Mouse (Mus musculus): ENCODE data around the gene Cish. TPM values are rescaled to one million over a fixed set of nuclear protein-coding genes. Genes with fewer than 3 reads are reported as not detected.
A peak's percentile ranks its signal among the peaks of the same experiment; 100 is the strongest.

Cish gene
- polyA plus RNA-seq (2012; ENCODE audit: insufficient read depth, insufficient read length, low replicate concordance, missing spikeins) = not detected in 2 replicates

- H3K27ac ChIP-seq (ENCODE audit: insufficient read depth, low read depth, low read length) = no peak within 1 kb of the TSS
- no peak for TF ChIP-seq POLR2A (IDR thresholded peaks at IDR 0.05; ENCODE audit: insufficient read depth, low read depth, low read length)
- no peak for TF ChIP-seq CTCF (IDR thresholded peaks at IDR 0.05; ENCODE audit: insufficient read depth, low read depth, low read length)
- peak within 1 kb of the TSS; percentile 72 for H3K4me3 ChIP-seq (ENCODE audit: insufficient read depth, low read depth, low read length)
- H3K4me1 ChIP-seq (ENCODE audit: control insufficient read depth, insufficient read depth, low read length) = peaks cover 18% of the 10 kb centered on the region
Observed at GRCm38 (mm10) chr9:107296016-107296040, at the start of gene Cish. TSS of gene Cish (plus strand) at chr9:107296026.

- Histone ChIP-seq H3K27ac (ENCODE audit: insufficient read depth, low read depth, low read length) (0 out of 2 replicates have a peak overlapping the region, but pooled peaks have one; percentile 64), H3K4me1 (ENCODE audit: control insufficient read depth, insufficient read depth, low read length) (peaks cover 17% of the 10 kb centered on the region), H3K4me3 (ENCODE audit: insufficient read depth, low read depth, low read length) (no peak overlapping the region)
- TF ChIP-seq POLR2A (IDR thresholded peaks at IDR 0.05; ENCODE audit: insufficient read depth, low read depth, low read length) (no peak), CTCF (IDR thresholded peaks at IDR 0.05; ENCODE audit: insufficient read depth, low read depth, low read length) (no peak)
- 73% methylated on average over 4 of the region's 4 CpGs for WGBS
Observed at GRCm38 (mm10) chr9:107246170-107246569, 49.7 kb upstream of the Cish start.

GRCm38 (mm10) chr9:107249154-107249553 is 46.7 kb upstream of the Cish start:
- WGBS = 34% methylated on average over 6 of the region's 6 CpGs
- no peak overlapping the region for H3K4me3 ChIP-seq (ENCODE audit: insufficient read depth, low read depth, low read length)
- TF ChIP-seq POLR2A (IDR thresholded peaks at IDR 0.05; ENCODE audit: insufficient read depth, low read depth, low read length) (no peak), CTCF (IDR thresholded peaks at IDR 0.05; ENCODE audit: insufficient read depth, low read depth, low read length) (no peak)
- H3K4me1 ChIP-seq (ENCODE audit: control insufficient read depth, insufficient read depth, low read length) = peaks cover 30% of the 10 kb centered on the region
- H3K27ac ChIP-seq (ENCODE audit: insufficient read depth, low read depth, low read length) = peak overlapping the region; percentile 96

- no peak for TF ChIP-seq POLR2A (IDR thresholded peaks at IDR 0.05; ENCODE audit: insufficient read depth, low read depth, low read length)
- no peak for TF ChIP-seq CTCF (IDR thresholded peaks at IDR 0.05; ENCODE audit: insufficient read depth, low read depth, low read length)
- peaks cover 40% of the 10 kb centered on the region for H3K4me1 ChIP-seq (ENCODE audit: control insufficient read depth, insufficient read depth, low read length)
- WGBS = 46% methylated on average over 14 of the region's 14 CpGs
- no peak overlapping the region for H3K4me3 ChIP-seq (ENCODE audit: insufficient read depth, low read depth, low read length)
- H3K27ac ChIP-seq (ENCODE audit: insufficient read depth, low read depth, low read length) = peak overlapping the region; percentile 96
Observed at GRCm38 (mm10) chr9:107250416-107251337, 45.1 kb upstream of the Cish start.

GRCm38 (mm10) chr9:107252164-107252563 is 43.7 kb upstream of the Cish start:
- H3K4me1 ChIP-seq (ENCODE audit: control insufficient read depth, insufficient read depth, low read length) = peaks cover 45% of the 10 kb centered on the region
- H3K4me3 ChIP-seq (ENCODE audit: insufficient read depth, low read depth, low read length) = no peak overlapping the region
- WGBS = 6% methylated on average over 5 of the region's 5 CpGs
- no peak for TF ChIP-seq CTCF (IDR thresholded peaks at IDR 0.05; ENCODE audit: insufficient read depth, low read depth, low read length)
- no peak for TF ChIP-seq POLR2A (IDR thresholded peaks at IDR 0.05; ENCODE audit: insufficient read depth, low read depth, low read length)
- H3K27ac ChIP-seq (ENCODE audit: insufficient read depth, low read depth, low read length) = peak overlapping the region; percentile 96

GRCm38 (mm10) chr9:107254476-107254875 is 41.4 kb upstream of the Cish start:
- 7% methylated on average over 12 of the region's 12 CpGs for WGBS
- peaks cover 53% of the 10 kb centered on the region for H3K4me1 ChIP-seq (ENCODE audit: control insufficient read depth, insufficient read depth, low read length)
- no peak for TF ChIP-seq CTCF (IDR thresholded peaks at IDR 0.05; ENCODE audit: insufficient read depth, low read depth, low read length)
- TF ChIP-seq POLR2A (IDR thresholded peaks at IDR 0.05; ENCODE audit: insufficient read depth, low read depth, low read length) = 0 out of 2 replicates have a peak, but pooled peaks have one; percentile 21
- H3K27ac ChIP-seq (ENCODE audit: insufficient read depth, low read depth, low read length) = peak overlapping the region; percentile 99
- H3K4me3 ChIP-seq (ENCODE audit: insufficient read depth, low read depth, low read length) = no peak overlapping the region

- Histone ChIP-seq H3K4me3 (ENCODE audit: insufficient read depth, low read depth, low read length) (no peak overlapping the region), H3K27ac (ENCODE audit: insufficient read depth, low read depth, low read length) (peak overlapping the region; percentile 99), H3K4me1 (ENCODE audit: control insufficient read depth, insufficient read depth, low read length) (peaks cover 57% of the 10 kb centered on the region)
- WGBS = 65% methylated on average over 3 of the region's 3 CpGs
- TF ChIP-seq POLR2A (IDR thresholded peaks at IDR 0.05; ENCODE audit: insufficient read depth, low read depth, low read length) = no peak
- no peak for TF ChIP-seq CTCF (IDR thresholded peaks at IDR 0.05; ENCODE audit: insufficient read depth, low read depth, low read length)
Observed at GRCm38 (mm10) chr9:107254925-107255324, 40.9 kb upstream of the Cish start.

GRCm38 (mm10) chr9:107255596-107255995 is 40.2 kb upstream of the Cish start:
- TF ChIP-seq POLR2A (IDR thresholded peaks at IDR 0.05; ENCODE audit: insufficient read depth, low read depth, low read length) (no peak), CTCF (IDR thresholded peaks at IDR 0.05; ENCODE audit: insufficient read depth, low read depth, low read length) (no peak)
- Histone ChIP-seq H3K4me1 (ENCODE audit: control insufficient read depth, insufficient read depth, low read length) (peaks cover 62% of the 10 kb centered on the region), H3K4me3 (ENCODE audit: insufficient read depth, low read depth, low read length) (no peak overlapping the region), H3K27ac (ENCODE audit: insufficient read depth, low read depth, low read length) (peak overlapping the region; percentile 99)
- WGBS = 41% methylated on average over 3 of the region's 3 CpGs

- TF ChIP-seq CTCF (IDR thresholded peaks at IDR 0.05; ENCODE audit: insufficient read depth, low read depth, low read length) (no peak), POLR2A (IDR thresholded peaks at IDR 0.05; ENCODE audit: insufficient read depth, low read depth, low read length) (no peak)
- WGBS = 9% methylated on average over 6 of the region's 6 CpGs
- Histone ChIP-seq H3K4me1 (ENCODE audit: control insufficient read depth, insufficient read depth, low read length) (peaks cover 67% of the 10 kb centered on the region), H3K27ac (ENCODE audit: insufficient read depth, low read depth, low read length) (peak overlapping the region; percentile 97), H3K4me3 (ENCODE audit: insufficient read depth, low read depth, low read length) (no peak overlapping the region)
Observed at GRCm38 (mm10) chr9:107259571-107259970, 36.3 kb upstream of the Cish start.
